Mouse (Mus musculus) liver, embryonic 14.5 days (tissue): ENCODE data around the gene Tbx6. TPM values are rescaled to one million over a fixed set of nuclear protein-coding genes. Genes with fewer than 3 reads are reported as not detected.

Experiments used
- ATAC-seq: fragments of 200-750 bp; cut with Nextera tagmentation; 2 replicates; pipeline ENCODE4 v1.8.0; 2017; ENCODE audit warnings: moderate number of reproducible peaks, mild to moderate bottlenecking, moderate library complexity; ENCODE audit not compliant: insufficient read depth
- DNase-seq, 3 experiments: peaks; one replicate each; pipeline ENCODE4 v3.0.0-alpha.2; 2012 to 2013; ENCODE audit warnings: low read depth in 3 of 3, low spot score in 3 of 3
- H3K27ac ChIP-seq: fragments of 300-500 bp; sonication (generic); 2 replicates; pipeline ENCODE4 v1.5.1; 2014; ENCODE audit warnings: moderate library complexity, mild to moderate bottlenecking, control low read depth, inconsistent platforms
- H3K27me3 ChIP-seq: fragments of 300-500 bp; sonication (generic); 2 replicates; pipeline ENCODE4 v1.6.1; 2014; ENCODE audit warnings: mild to moderate bottlenecking, low read length, moderate library complexity; ENCODE audit not compliant: control insufficient read depth, insufficient read depth
- H3K36me3 ChIP-seq: fragments of 300-500 bp; sonication (generic); replicated peaks from 2 replicates; pipeline ENCODE4 v1.6.1; 2014; ENCODE audit warnings: low read depth; ENCODE audit not compliant: control insufficient read depth, insufficient read depth
- H3K4me1 ChIP-seq, 2 experiments: fragments of 200-500 bp in 1 of 2; fragments of 300-500 bp in 1 of 2; sonication (generic) in 1 of 2; replicated peaks; 2 replicates each; pipeline ENCODE4 v1.6.1; 2012 to 2014; ENCODE audit warnings: antibody characterized with exemption in 1 of 2, inconsistent platforms in 1 of 2, low read length in 1 of 2; ENCODE audit not compliant: control insufficient read depth in 2 of 2, insufficient read depth in 2 of 2
- H3K4me2 ChIP-seq: fragments of 300-500 bp; sonication (generic); 2 replicates; pipeline ENCODE4 v1.6.1; 2014; ENCODE audit warnings: low read depth, mild to moderate bottlenecking, control low read depth, moderate library complexity
- H3K4me3 ChIP-seq, 2 experiments: fragments of 200-500 bp in 1 of 2; fragments of 300-500 bp in 1 of 2; sonication (generic) in 1 of 2; 2 replicates each; pipeline ENCODE4 v1.5.1; 2012 to 2014; ENCODE audit warnings: low read depth in 2 of 2, low read length in 2 of 2, mild to moderate bottlenecking in 2 of 2, control low read depth in 1 of 2, inconsistent platforms in 1 of 2, moderate library complexity in 1 of 2; ENCODE audit not compliant: insufficient read depth in 1 of 2
- H3K9ac ChIP-seq: fragments of 300-500 bp; sonication (generic); replicated peaks from 2 replicates; pipeline ENCODE4 v1.6.1; 2014; ENCODE audit warnings: mild to moderate bottlenecking, control low read depth, moderate library complexity
- H3K9me3 ChIP-seq: fragments of 300-500 bp; sonication (generic); 2 replicates; pipeline ENCODE4 v1.6.1; 2016; ENCODE audit warnings: low read length, mixed read lengths; ENCODE audit not compliant: control insufficient read depth
- CTCF ChIP-seq: IDR thresholded peaks from 2 replicates; pipeline ENCODE4 v1.5.1; 2016; ENCODE audit warnings: antibody characterized with exemption, low read depth, control low read depth
- EP300 ChIP-seq: IDR thresholded peaks from 2 replicates; pipeline ENCODE4 v1.6.1; 2016; ENCODE audit warnings: antibody characterized with exemption, low read depth
- WGBS: fragments of 180-500 bp; shearing (Covaris S2); extraction: QIAGEN DNeasy Blood & Tissue Kit; methylation state at CpG from one replicate; pipeline ENCODE4 v1.1.7; 2014; ENCODE audit not compliant: insufficient replicate concordance; 5-methylcytosine and 5-hydroxymethylcytosine counted together
- polyA plus RNA-seq, 2 experiments: library from polyadenylated mRNA; depleted of rRNA in 1 of 2; stranded (reverse) in 1 of 2; unstranded in 1 of 2; fragments of >200 nt; fragmentation: Nextera tagmentation in 1 of 2; extraction: Ambion mirVana in 1 of 2; gene quantifications; 2 replicates each; pipeline versions ENCODE4 v1.2.1 to v1.2.3; 2012 to 2014

Tbx6 gene
- polyA plus RNA-seq, 2 experiments = 0.43 to 1.3 TPM

GRCm38 (mm10) chr7:126760391-126760802 lies 20.9 kb upstream of the Tbx6 start:
- no peaks in the 10 kb centered on the region for H3K27me3 ChIP-seq
- DNase-seq = no peak
- no peaks in the 10 kb centered on the region for H3K9me3 ChIP-seq
- H3K36me3 ChIP-seq = no peaks in the 10 kb centered on the region
- ATAC-seq = peak; percentile 2; the same call in 1 of the 2 replicates
- peak overlapping the region; percentile 93 for H3K4me2 ChIP-seq
- H3K4me1 ChIP-seq = peaks cover 14 to 42% of the 10 kb centered on the region in 2 experiments
- peak overlapping the region; percentile 73 to 74 for H3K4me3 ChIP-seq
- TF ChIP-seq CTCF (no peak), EP300 (no peak)
- 42% methylated on average over 3 of the region's 3 CpGs for WGBS
- peak overlapping the region; percentile 78 for H3K9ac ChIP-seq
- peak overlapping the region; percentile 57; the same call in 1 of the 2 replicates for H3K27ac ChIP-seq

DNA sequence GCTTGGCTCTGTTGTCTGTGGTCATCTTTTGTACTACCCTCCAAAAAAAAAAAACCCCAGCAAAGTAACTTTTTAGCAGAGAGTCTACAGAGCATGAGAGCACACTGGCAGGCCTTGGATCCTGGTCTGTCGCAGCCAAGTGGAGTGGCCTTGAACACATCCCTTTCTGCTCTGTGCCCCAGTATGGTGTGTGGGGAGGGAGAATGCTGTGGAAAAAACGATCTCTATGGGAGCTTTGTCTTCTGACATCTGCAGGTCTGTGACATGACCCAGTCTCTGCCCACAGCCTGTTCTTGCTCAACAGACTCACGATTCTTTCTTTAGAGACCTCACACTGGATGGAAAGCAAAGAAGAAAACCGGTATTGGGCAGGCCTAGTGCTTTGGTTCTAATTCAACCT lies 20.3 kb upstream of the Tbx6 start:
- TF ChIP-seq EP300 (no peak), CTCF (no peak)
- Histone ChIP-seq H3K4me1 (peaks cover 14 to 46% of the 10 kb centered on the region in 2 experiments), H3K4me3 (no peak overlapping the region), H3K36me3 (no peaks in the 10 kb centered on the region), H3K27me3 (no peaks in the 10 kb centered on the region), H3K4me2 (peak overlapping the region; percentile 93; the same call in 1 of the 2 replicates), H3K9ac (no peak overlapping the region), H3K9me3 (no peaks in the 10 kb centered on the region), H3K27ac (no peak overlapping the region)
- ATAC-seq = no peak
- WGBS = 44% methylated on average over 4 of the region's 4 CpGs
- DNase-seq = no peak

DNA sequence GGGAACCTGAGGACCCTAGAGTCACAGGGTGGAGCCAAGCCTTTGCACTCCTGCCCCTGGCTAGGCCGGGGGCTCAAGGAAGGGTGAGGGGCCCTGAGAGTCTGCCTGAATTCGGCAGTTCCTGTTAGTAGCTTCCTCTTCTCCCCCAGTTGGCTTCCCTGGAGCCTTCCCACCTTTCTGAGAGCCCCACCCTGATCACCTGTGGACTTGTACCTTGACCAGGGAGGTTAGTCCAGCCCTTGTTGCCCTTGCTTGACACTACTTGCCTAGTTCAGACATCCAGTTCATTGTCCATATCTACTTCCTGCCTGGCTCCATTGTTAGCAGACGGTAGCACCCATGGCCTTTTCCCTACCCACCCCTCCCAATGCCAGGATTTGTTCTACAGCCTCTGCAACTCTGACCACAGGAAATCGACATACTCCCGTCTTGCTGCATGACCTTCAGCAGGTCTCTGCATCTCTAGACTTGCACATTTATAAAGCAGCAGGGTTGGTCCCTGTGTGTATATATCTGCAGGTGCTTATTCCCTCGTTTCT lies 19.7 kb upstream of the Tbx6 start:
- TF ChIP-seq EP300 (no peak), CTCF (no peak)
- WGBS = 39% methylated on average over 6 of the region's 6 CpGs

DNA sequence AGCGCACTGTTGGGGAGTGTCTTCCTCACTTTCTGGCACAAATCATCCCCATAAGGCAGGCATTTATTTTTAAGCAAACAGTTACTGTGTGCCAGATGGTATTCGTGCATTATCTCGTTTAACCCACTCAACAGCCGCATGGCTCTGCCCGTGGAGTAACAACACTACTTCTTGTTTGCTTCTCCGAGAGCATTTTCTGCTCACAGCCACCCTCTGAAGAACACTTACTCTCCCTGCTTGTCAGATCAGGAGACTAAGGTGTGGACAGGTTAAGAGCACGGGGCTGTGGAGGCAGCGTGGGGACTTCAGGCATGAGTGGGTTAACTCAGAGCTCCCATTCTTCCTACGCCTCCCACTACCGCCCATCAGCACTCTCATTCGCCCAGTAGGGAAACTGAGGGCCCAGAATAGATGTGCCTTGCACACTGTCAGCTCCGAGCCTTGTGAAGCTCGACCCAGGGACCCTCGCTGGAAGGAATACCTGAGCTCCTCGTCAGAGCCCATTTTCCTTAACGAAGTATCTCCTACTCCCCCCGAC lies 18.7 kb upstream of the Tbx6 start:
- Histone ChIP-seq H3K4me3 (no peak overlapping the region), H3K9me3 (no peaks in the 10 kb centered on the region), H3K27ac (no peak overlapping the region), H3K36me3 (no peaks in the 10 kb centered on the region), H3K4me1 (peaks cover 14 to 46% of the 10 kb centered on the region in 2 experiments), H3K27me3 (no peaks in the 10 kb centered on the region), H3K4me2 (no peak overlapping the region), H3K9ac (no peak overlapping the region)
- no peak for TF ChIP-seq EP300
- WGBS = 53% methylated on average over 17 of the region's 17 CpGs
- no peak for ATAC-seq
- DNase-seq = no peak

More for the DNA sequence above, 19.7 kb upstream of the Tbx6 start:
- DNase-seq = no peak
- H3K4me3 ChIP-seq = no peak overlapping the region
- no peaks in the 10 kb centered on the region for H3K9me3 ChIP-seq
- peaks cover 14 to 46% of the 10 kb centered on the region in 2 experiments for H3K4me1 ChIP-seq
- H3K36me3 ChIP-seq = no peaks in the 10 kb centered on the region
- peak overlapping the region; percentile 13; the same call in 1 of the 2 replicates for H3K4me2 ChIP-seq
- H3K9ac ChIP-seq = no peak overlapping the region
- no peak for ATAC-seq
- no peaks in the 10 kb centered on the region for H3K27me3 ChIP-seq
- no peak overlapping the region for H3K27ac ChIP-seq

- DNase-seq = no peak
- no peaks in the 10 kb centered on the region for H3K9me3 ChIP-seq
- peaks cover 2% of the 10 kb centered on the region; the same call in 1 of the 2 replicates for H3K36me3 ChIP-seq
- WGBS = 64% methylated on average over 9 of the region's 9 CpGs
- H3K4me2 ChIP-seq = no peak overlapping the region
- H3K4me3 ChIP-seq = no peak overlapping the region
- H3K27me3 ChIP-seq = no peaks in the 10 kb centered on the region
- no peak for ATAC-seq
- TF ChIP-seq CTCF (0 out of 2 replicates have a peak, but pooled peaks have one; percentile 4), EP300 (no peak)
- no peak overlapping the region for H3K9ac ChIP-seq
- H3K4me1 ChIP-seq = peaks cover 6 to 33% of the 10 kb centered on the region in 2 experiments
- H3K27ac ChIP-seq = no peak overlapping the region
Observed at GRCm38 (mm10) chr7:126765540-126765939, 15.7 kb upstream of the Tbx6 start.
